Mouse (Mus musculus): ENCODE data around the gene Tpst1.

DNA sequence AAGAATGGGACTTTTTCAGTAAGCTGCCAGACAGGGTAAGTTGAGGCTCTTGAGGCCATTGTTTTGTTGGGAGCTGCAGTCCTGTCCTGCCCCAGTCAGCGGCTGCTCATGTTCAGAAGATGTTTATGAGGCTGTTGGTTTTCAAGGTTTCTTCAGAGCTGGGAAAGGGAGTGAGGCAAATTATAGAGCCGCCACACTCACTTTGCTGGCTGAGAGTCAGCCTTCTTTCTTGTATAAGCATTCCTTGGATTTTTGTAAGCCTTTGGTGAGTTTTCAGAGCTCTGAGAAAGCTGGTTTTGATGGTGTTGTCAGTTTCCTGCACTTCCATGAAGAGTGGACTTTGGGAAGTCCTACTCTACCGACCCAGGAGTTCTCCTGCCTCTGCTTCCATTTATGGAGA, 11.1 kb downstream of the Tpst1 start:
- TF ChIP-seq CTCF (IDR thresholded peaks at IDR 0.05; ENCODE audit: borderline replicate concordance, insufficient read depth, low read length) = no peak
- TF ChIP-seq POLR2A (IDR thresholded peaks at IDR 0.05; ENCODE audit: low read depth, low read length) = no peak
